Mouse (Mus musculus) stomach, postnatal 0 days (tissue): Measurements from ENCODE around the gene Atl2. TPM values are rescaled to one million over a fixed set of nuclear protein-coding genes. Genes with fewer than 3 reads are reported as not detected.

Experiments used
- ATAC-seq: fragments of 200-750 bp; cut with Nextera tagmentation; 2 replicates; pipeline ENCODE4 v1.8.0; 2017; ENCODE audit not compliant: low FRiP score, low TSS enrichment
- DNase-seq: peaks from one replicate; pipeline ENCODE4 v3.0.0-alpha.2; 2016; ENCODE audit warnings: low spot score
- H3K27ac ChIP-seq: fragments of 300-500 bp; sonication (generic); replicated peaks from 2 replicates; pipeline ENCODE4 v1.5.1; 2014; ENCODE audit warnings: mild to moderate bottlenecking, control low read depth
- H3K27me3 ChIP-seq: fragments of 300-500 bp; sonication (generic); 2 replicates; pipeline ENCODE4 v1.6.1; 2014; ENCODE audit warnings: low read length; ENCODE audit not compliant: control insufficient read depth, insufficient read depth
- H3K36me3 ChIP-seq: fragments of 300-500 bp; sonication (generic); 2 replicates; pipeline ENCODE4 v1.6.1; 2014; ENCODE audit warnings: low read length, mixed read lengths; ENCODE audit not compliant: control insufficient read depth, insufficient read depth
- H3K4me1 ChIP-seq: fragments of 300-500 bp; sonication (generic); replicated peaks from 2 replicates; pipeline ENCODE4 v1.6.1; 2014; ENCODE audit warnings: antibody characterized with exemption; ENCODE audit not compliant: control insufficient read depth, insufficient read depth
- H3K4me2 ChIP-seq: fragments of 300-500 bp; sonication (generic); replicated peaks from 2 replicates; pipeline ENCODE4 v1.6.1; 2014; ENCODE audit warnings: low read depth, mild to moderate bottlenecking, control low read depth, moderate library complexity
- H3K4me3 ChIP-seq: fragments of 300-500 bp; sonication (generic); 2 replicates; pipeline ENCODE4 v1.5.1; 2014; ENCODE audit warnings: low read depth, low read length, control low read depth
- H3K9ac ChIP-seq: fragments of 300-500 bp; sonication (generic); 2 replicates; pipeline ENCODE4 v1.6.1; 2014; ENCODE audit warnings: mild to moderate bottlenecking, low read length, control low read depth, mixed read lengths
- H3K9me3 ChIP-seq: fragments of 300-500 bp; sonication (generic); 2 replicates; pipeline ENCODE4 v1.6.1; 2016; ENCODE audit warnings: low read length; ENCODE audit not compliant: control insufficient read depth
- CTCF ChIP-seq: IDR thresholded peaks from 2 replicates; pipeline ENCODE4 v1.5.1; 2016; ENCODE audit warnings: antibody characterized with exemption, low read depth, mild to moderate bottlenecking, moderate library complexity
- EP300 ChIP-seq: optimal IDR thresholded peaks from 2 replicates; pipeline ENCODE3; 2016; ENCODE audit warnings: antibody characterized with exemption
- WGBS: fragments of 180-500 bp; shearing (Covaris S2); extraction: QIAGEN DNeasy Blood & Tissue Kit; methylation state at CpG from one replicate; pipeline ENCODE4 v1.1.7; 2014; 5-methylcytosine and 5-hydroxymethylcytosine counted together
- polyA plus RNA-seq: library from polyadenylated mRNA; unstranded; fragments of >200 nt; fragmentation: Nextera tagmentation; extraction: Ambion mirVana; gene quantifications from 2 replicates; pipeline ENCODE4 v1.2.1, GENCODE M21; 2015

Atl2 gene
- polyA plus RNA-seq, 1 experiment from 2014 or later: 22.6 TPM

- peak overlapping the region; percentile 62 for H3K4me2 ChIP-seq
- peak overlapping the region; percentile 99 for H3K27ac ChIP-seq
- no peaks in the 10 kb centered on the region for H3K36me3 ChIP-seq
- H3K9ac ChIP-seq: peak overlapping the region; percentile 97
- H3K9me3 ChIP-seq: no peaks in the 10 kb centered on the region
- peak; percentile 70 for DNase-seq
- no peaks in the 10 kb centered on the region for H3K27me3 ChIP-seq
- peak; percentile 70 for ATAC-seq
- WGBS: under 1% methylated on average over 77 of the region's 100 CpGs
- TF ChIP-seq CTCF (peak; percentile 36), EP300 (no peak)
- H3K4me3 ChIP-seq: peak overlapping the region; percentile 88
- 0 out of 2 replicates have a peak, but pooled peaks cover 2% of the 10 kb centered on the region for H3K4me1 ChIP-seq
These were observed 696 bp downstream of the Atl2 start for GRCm38 (mm10) chr17:79894971-79895882.

GRCm38 (mm10) chr17:79894054-79894453 is 1.9 kb downstream of the Atl2 start:
- Histone ChIP-seq H3K9ac (no peak overlapping the region; the same call in 1 of the 2 replicates), H3K4me1 (0 out of 2 replicates have a peak, but pooled peaks cover 2% of the 10 kb centered on the region), H3K4me2 (peak overlapping the region; percentile 62), H3K27me3 (no peaks in the 10 kb centered on the region), H3K9me3 (no peaks in the 10 kb centered on the region), H3K27ac (0 out of 2 replicates have a peak overlapping the region, but pooled peaks have one; percentile 4), H3K4me3 (peak overlapping the region; percentile 88), H3K36me3 (no peaks in the 10 kb centered on the region)
- DNase-seq: no peak
- WGBS: 39% methylated on average over 4 of the region's 4 CpGs
- ATAC-seq: no peak
- TF ChIP-seq EP300 (no peak), CTCF (no peak)

- Histone ChIP-seq H3K9me3 (no peaks in the 10 kb centered on the region), H3K27me3 (no peaks in the 10 kb centered on the region), H3K4me1 (0 out of 2 replicates have a peak, but pooled peaks cover 2% of the 10 kb centered on the region), H3K4me3 (no peak overlapping the region), H3K27ac (no peak overlapping the region), H3K4me2 (no peak overlapping the region), H3K36me3 (no peaks in the 10 kb centered on the region), H3K9ac (no peak overlapping the region)
- whole genome bisulfite sequencing: 32% methylated on average over 7 of the region's 7 CpGs
- DNase-seq (peak; percentile 76), ATAC-seq (peak; percentile 68)
- peak; percentile 33; the same call in 1 of the 2 replicates for TF ChIP-seq CTCF
- no peak for TF ChIP-seq EP300
These were observed 4.0 kb downstream of the Atl2 start for GRCm38 (mm10) chr17:79891944-79892343.

- Histone ChIP-seq H3K36me3 (no peaks in the 10 kb centered on the region), H3K9me3 (no peaks in the 10 kb centered on the region), H3K27ac (no peak overlapping the region), H3K4me3 (no peak overlapping the region), H3K27me3 (no peaks in the 10 kb centered on the region), H3K4me1 (no peaks in the 10 kb centered on the region), H3K9ac (no peak overlapping the region), H3K4me2 (no peak overlapping the region)
- whole genome bisulfite sequencing: 66% methylated on average over 1 of the region's 1 CpGs
- DNase-seq (no peak), ATAC-seq (no peak)
- TF ChIP-seq CTCF: no peak
- no peak for TF ChIP-seq EP300
These were observed 8.0 kb downstream of the Atl2 start for GRCm38 (mm10) chr17:79887926-79888325.

GRCm38 (mm10) chr17:79883198-79883597 is 12.7 kb downstream of the Atl2 start:
- H3K36me3 ChIP-seq: no peaks in the 10 kb centered on the region
- no peaks in the 10 kb centered on the region for H3K4me1 ChIP-seq
- 29% methylated on average over 4 of the region's 4 CpGs for WGBS
- TF ChIP-seq EP300: no peak
- no peak for TF ChIP-seq CTCF
- no peak for DNase-seq
- ATAC-seq: no peak
- H3K9me3 ChIP-seq: no peaks in the 10 kb centered on the region
- H3K9ac ChIP-seq: no peak overlapping the region
- no peaks in the 10 kb centered on the region for H3K27me3 ChIP-seq
- H3K27ac ChIP-seq: no peak overlapping the region
- no peak overlapping the region for H3K4me3 ChIP-seq
- H3K4me2 ChIP-seq: no peak overlapping the region

- DNase-seq: no peak
- peak; percentile 84 for ATAC-seq
- Histone ChIP-seq H3K27me3 (no peaks in the 10 kb centered on the region), H3K4me3 (no peak overlapping the region), H3K9ac (no peak overlapping the region), H3K27ac (no peak overlapping the region), H3K9me3 (no peaks in the 10 kb centered on the region), H3K4me1 (no peaks in the 10 kb centered on the region), H3K36me3 (peaks cover 4% of the 10 kb centered on the region), H3K4me2 (no peak overlapping the region)
- TF ChIP-seq CTCF: no peak
- no peak for TF ChIP-seq EP300
- 58% methylated on average over 5 of the region's 5 CpGs for WGBS
These were observed 30.9 kb downstream of the Atl2 start for GRCm38 (mm10) chr17:79865027-79865426.
